Mouse (Mus musculus): Measurements from ENCODE around the gene Thoc3.

DNA sequence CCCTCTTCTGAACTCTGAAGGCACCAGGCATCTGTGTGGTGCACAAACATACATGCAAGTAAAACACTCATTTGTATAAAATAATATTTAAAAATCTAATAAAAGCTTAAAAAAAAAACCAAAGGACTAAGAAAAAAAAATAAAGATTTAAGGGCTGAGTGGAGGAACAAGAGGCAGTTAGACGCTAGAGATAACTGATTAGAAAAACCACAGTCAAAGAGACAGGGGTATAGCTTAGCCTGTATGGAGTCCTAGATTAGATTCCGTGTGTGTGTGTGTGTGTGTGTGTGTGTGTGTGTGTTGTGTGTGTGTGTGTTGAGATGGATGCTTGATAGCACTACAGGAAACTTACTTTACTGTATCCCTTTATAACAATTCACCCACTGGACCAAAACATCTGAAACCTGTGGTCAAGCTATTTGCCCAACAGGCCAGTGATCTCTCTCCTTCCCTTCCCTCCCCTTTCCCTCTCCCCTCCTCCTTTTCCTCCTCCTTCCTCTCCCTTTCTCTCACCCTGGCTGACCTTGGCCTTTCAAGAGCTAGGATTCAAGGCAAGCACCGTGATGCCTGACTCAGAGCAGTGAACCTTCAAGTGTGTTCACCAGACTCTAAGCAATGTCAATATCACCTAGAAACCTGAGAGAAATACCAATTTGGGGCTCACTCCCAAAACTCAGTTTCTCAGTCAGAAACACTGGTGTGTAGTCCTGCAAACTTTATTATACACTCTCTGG is 33.5 kb upstream of the Thoc3 start:
- TF ChIP-seq CTCF (IDR thresholded peaks at IDR 0.05; ENCODE audit: low read depth) = no peak
- no peak for TF ChIP-seq EP300 (IDR thresholded peaks at IDR 0.05; ENCODE audit: low read depth)

Measured in liver, postnatal 0 days (tissue).